18 mouse cellular contexts compared by ENCODE assay signal in genomic region chr3:119638633-119639032, GRCm38 (mm10).
DNase-seq lines count a peak whose midpoint lies in the region; ATAC-seq and TF ChIP-seq lines count a peak whose summit lies in the region.
"Had no signal": no experiment of that assay in that cellular context is flagged by ENCODE, and none has a peak within 500 bp of the region (broad histone marks: within the 10 kb centered on the region; RNA-seq: fewer than 3 reads in every experiment).

No protein-coding gene starts in this region.

- H3K9me3 ChIP-seq in E14TG2a.4 (ENCODE audit: low read length) = no peaks in the 10 kb centered on the region
- H3K9me3 ChIP-seq: embryonic facial prominence, embryonic 15.5 days; forebrain, embryonic 10.5 days; hindbrain, embryonic 15.5 days; limb, embryonic 13.5 days had no signal

- no peak for ATAC-seq in CD4-positive, CD25-positive, alpha-beta regulatory T cell, adult 4 months
- ATAC-seq: activated CD4-positive, CD25-positive, alpha-beta regulatory T cell, adult 4 months had no signal

- TF ChIP-seq CTCF in heart, adult 2 months (IDR thresholded peaks at IDR 0.05) = 0 out of 2 replicates have a peak, but pooled peaks have one; percentile 19
- TF ChIP-seq CTCF in left cerebral cortex, adult 2 months (IDR thresholded peaks at IDR 0.05) = peak; percentile 4; the same call in 1 of the 2 replicates
- TF ChIP-seq CTCF in E14TG2a.4 (conservative IDR thresholded peaks at IDR 0.05; ENCODE audit: low read length) = peak; percentile 30; the same call in 1 of the 2 replicates
- TF ChIP-seq CTCF in embryonic fibroblast, embryonic 13.5 days (IDR thresholded peaks at IDR 0.05; ENCODE audit: borderline replicate concordance, insufficient read depth, low read length) = peak; percentile 17; the same call in 1 of the 2 replicates

- DNase-seq in heart, adult 2 months = no peak
- DNase-seq in heart, postnatal 36 days = no peak
- DNase-seq in left cerebral cortex, adult 2 months (ENCODE audit: extremely low spot score in 1 of 2, low spot score in 2 of 2) = no peak
- no peak for DNase-seq in left cerebral cortex, postnatal 25 days (ENCODE audit: low spot score in 2 of 2)
- DNase-seq: adrenal gland, postnatal 14 days; kidney, adult 8-10 months; layer of hippocampus, adult 9-11 months; midbrain, embryonic 14.5 days; thymus, postnatal 25 days had no signal

- no peak overlapping the region for H3K4me3 ChIP-seq in heart, adult 2 months
- no peak overlapping the region for H3K4me3 ChIP-seq in left cerebral cortex, adult 2 months
- H3K4me3 ChIP-seq in E14TG2a.4 (replicated peaks; ENCODE audit: low read length) = no peak overlapping the region
- H3K4me3 ChIP-seq in embryonic fibroblast, embryonic 13.5 days (ENCODE audit: insufficient read depth, low read length) = no peak overlapping the region
- H3K4me3 ChIP-seq: embryonic facial prominence, embryonic 15.5 days; forebrain, embryonic 10.5 days; hindbrain, embryonic 15.5 days; limb, embryonic 13.5 days; megakaryocyte, embryonic 14.5 days had no signal

- H3K4me1 ChIP-seq in heart, adult 2 months (ENCODE audit: control insufficient read depth, insufficient read depth, low read length) = no peaks in the 10 kb centered on the region
- no peaks in the 10 kb centered on the region for H3K4me1 ChIP-seq in E14TG2a.4 (replicated peaks; ENCODE audit: low read depth, low read length)
- no peaks in the 10 kb centered on the region for H3K4me1 ChIP-seq in embryonic fibroblast, embryonic 13.5 days (ENCODE audit: control insufficient read depth, insufficient read depth, low read length)
- H3K4me1 ChIP-seq: embryonic facial prominence, embryonic 15.5 days; hindbrain, embryonic 15.5 days; limb, embryonic 13.5 days; megakaryocyte, embryonic 14.5 days had no signal

- no peaks in the 10 kb centered on the region for H3K36me3 ChIP-seq in heart, adult 2 months (ENCODE audit: control insufficient read depth, insufficient read depth, low read length)
- H3K36me3 ChIP-seq in E14TG2a.4 (ENCODE audit: insufficient read depth, low read length) = no peaks in the 10 kb centered on the region
- H3K36me3 ChIP-seq: embryonic facial prominence, embryonic 15.5 days; forebrain, embryonic 10.5 days; hindbrain, embryonic 15.5 days; limb, embryonic 13.5 days had no signal

- TF ChIP-seq POLR2A in heart, adult 2 months (IDR thresholded peaks at IDR 0.05; ENCODE audit: insufficient read depth, low read depth, low read length) = no peak
- no peak for TF ChIP-seq POLR2A in embryonic fibroblast, embryonic 13.5 days (IDR thresholded peaks at IDR 0.05; ENCODE audit: low read depth, low read length)

- no peak overlapping the region for H3K27ac ChIP-seq in heart, adult 2 months
- no peak overlapping the region for H3K27ac ChIP-seq in left cerebral cortex, adult 2 months
- H3K27ac ChIP-seq in embryonic fibroblast, embryonic 13.5 days (ENCODE audit: insufficient read depth, low read length) = no peak overlapping the region
- H3K27ac ChIP-seq: embryonic facial prominence, embryonic 15.5 days; forebrain, embryonic 10.5 days; hindbrain, embryonic 15.5 days; limb, embryonic 13.5 days had no signal

- no peak overlapping the region for H3K9ac ChIP-seq in heart, adult 2 months (ENCODE audit: low read depth, low read length)
- H3K9ac ChIP-seq: embryonic facial prominence, embryonic 15.5 days; hindbrain, embryonic 15.5 days; limb, embryonic 13.5 days had no signal

- no peaks in the 10 kb centered on the region for H3K79me2 ChIP-seq in heart, adult 2 months (replicated peaks; ENCODE audit: control insufficient read depth, insufficient read depth, low read length)

- no peaks in the 10 kb centered on the region for H3K27me3 ChIP-seq in heart, adult 2 months (ENCODE audit: control insufficient read depth, insufficient read depth, low read length)
- H3K27me3 ChIP-seq in E14TG2a.4 (ENCODE audit: insufficient read depth, low read length) = no peaks in the 10 kb centered on the region
- H3K27me3 ChIP-seq: embryonic facial prominence, embryonic 15.5 days; hindbrain, embryonic 15.5 days; limb, embryonic 13.5 days; megakaryocyte, embryonic 14.5 days had no signal

- no peak for TF ChIP-seq EP300 in heart, adult 2 months (IDR thresholded peaks at IDR 0.05; ENCODE audit: insufficient read depth, low read depth, low read length)

- intact Hi-C loops in heart, adult 2 months (cut with DNase I) = no loop called here
- intact Hi-C loops in heart, postnatal 36 days (cut with DNase I) = no loop called here
- intact Hi-C loops in left cerebral cortex, adult 2 months (cut with DNase I) = no loop called here
- intact Hi-C loops in left cerebral cortex, postnatal 25 days (cut with DNase I) = no loop called here

- WGBS in heart, adult 2 months = 58% methylated on average over 3 of the region's 3 CpGs
